Mouse (Mus musculus) effector memory CD4-positive, alpha-beta T cell, adult 7 months (primary cell): ENCODE measurements around the gene Cyp3a13. TPM values are rescaled to one million over a fixed set of nuclear protein-coding genes. Genes with fewer than 3 reads are reported as not detected.

ENCODE experiments used
- polyA plus RNA-seq: library from polyadenylated mRNA; unstranded; fragments of 100-300 nt; shearing (Covaris generic); gene quantifications from one replicate; pipeline ENCODE4 v1.2.1, GENCODE M21; 2017

Cyp3a13 gene
- polyA plus RNA-seq, result 0.76 TPM

GRCm38 (mm10) chr5:137921532-137921931, at the start of gene Cyp3a13:
TSS of gene Cyp3a13 (minus strand) at chr5:137921619.

GRCm38 (mm10) chr5:137962945-137963344, 41.5 kb upstream of the Cyp3a13 start, which contains the start of gene Gjc3:
TSS of gene Gjc3 (minus strand) at chr5:137963098.

GRCm38 (mm10) chr5:137871644-137872380, 49.6 kb downstream of the Cyp3a13 start, which contains the start of gene Pilrb2:
TSS of gene Pilrb2 (minus strand) at chr5:137871815.

GRCm38 (mm10) chr5:137857960-137858710, 63.3 kb downstream of the Cyp3a13 start, which contains the start of gene Pilrb1:
TSS of gene Pilrb1 (minus strand) at chr5:137858106.

Other genes starting within 250 kb of the Cyp3a13 start
- 15.5 TPM for gene Agfg2, start 236.9 kb downstream of the Cyp3a13 start, polyA plus RNA-seq
- 0.30 TPM for gene Nyap1, start 180.0 kb downstream of the Cyp3a13 start, polyA plus RNA-seq
- gene Tsc22d4, start 175.9 kb downstream of the Cyp3a13 start, polyA plus RNA-seq, result 134 TPM
- 48.6 TPM for gene Ppp1r35, start 142.8 kb downstream of the Cyp3a13 start, polyA plus RNA-seq
- 55.5 TPM for gene Mepce, start 134.0 kb downstream of the Cyp3a13 start, polyA plus RNA-seq
- gene Zcwpw1, start 133.8 kb downstream of the Cyp3a13 start, polyA plus RNA-seq, result 7.1 TPM
- gene Pilra, start 85.3 kb downstream of the Cyp3a13 start, polyA plus RNA-seq, result 0.22 TPM
- 0.37 TPM for gene Pilrb1, start 63.5 kb downstream of the Cyp3a13 start, polyA plus RNA-seq
- 1.0 TPM for gene Pilrb2, start 49.8 kb downstream of the Cyp3a13 start, polyA plus RNA-seq
- gene Gjc3, start 41.5 kb upstream of the Cyp3a13 start, polyA plus RNA-seq, result not detected
- gene Azgp1, start 59.9 kb upstream of the Cyp3a13 start, polyA plus RNA-seq, result not detected
- gene Smok3a, start 99.6 kb upstream of the Cyp3a13 start, polyA plus RNA-seq, result not detected
- gene Smok3b, start 99.8 kb upstream of the Cyp3a13 start, polyA plus RNA-seq, result 0.73 TPM
- gene Smok3c, start 131.6 kb upstream of the Cyp3a13 start, polyA plus RNA-seq, result 0.84 TPM
- 14.6 TPM for gene Zkscan1, start 163.5 kb upstream of the Cyp3a13 start, polyA plus RNA-seq
- 28.0 TPM for gene Zscan21, start 195.3 kb upstream of the Cyp3a13 start, polyA plus RNA-seq
- gene Zfp113, start 234.1 kb upstream of the Cyp3a13 start, polyA plus RNA-seq, result 6.6 TPM
- gene Cops6, start 239.5 kb upstream of the Cyp3a13 start, polyA plus RNA-seq, result 119 TPM